In the genomic region with DNA sequence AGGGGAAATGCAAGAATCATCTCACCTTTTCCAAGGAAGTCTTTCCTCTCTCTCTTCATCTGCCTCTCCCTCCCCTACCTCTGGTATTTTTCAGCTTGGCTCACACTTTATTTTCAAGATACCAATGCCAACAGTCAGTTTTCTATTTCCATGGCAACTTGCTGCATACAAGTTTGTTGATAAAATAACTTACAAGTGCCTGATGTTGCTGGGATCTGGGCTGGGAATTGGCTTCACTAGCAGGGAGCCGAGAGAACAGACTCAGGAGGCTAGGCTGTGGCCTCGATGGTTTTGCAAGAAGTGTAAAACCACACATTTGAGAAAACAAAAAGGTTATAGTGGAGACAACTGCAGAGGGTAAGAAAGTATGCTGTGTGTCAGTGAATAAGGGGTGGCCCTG, we compare ENCODE assay signal across 18 mouse cellular contexts.
"Had no signal": no experiment of that assay in that cellular context is flagged by ENCODE, and none has a peak within 500 bp of the region (broad histone marks: within the 10 kb centered on the region; RNA-seq: fewer than 3 reads in every experiment).

No protein-coding gene starts in this region.

- H3K4me2 ChIP-seq: limb, embryonic 13.5 days; liver, embryonic 12.5 days; liver, embryonic 15.5 days; lung, embryonic 15.5 days; midbrain, embryonic 11.5 days had no signal

- H3K9me3 ChIP-seq: limb, embryonic 10.5 days; limb, embryonic 13.5 days; liver, embryonic 12.5 days; liver, embryonic 15.5 days; lung, embryonic 15.5 days had no signal

- H3K27ac ChIP-seq: limb, embryonic 10.5 days; limb, embryonic 13.5 days; liver, embryonic 12.5 days; liver, embryonic 15.5 days; lung, embryonic 15.5 days had no signal

- H3K27me3 ChIP-seq: limb, embryonic 13.5 days; liver, embryonic 12.5 days; liver, embryonic 15.5 days; lung, embryonic 15.5 days had no signal

- H3K4me1 ChIP-seq: limb, embryonic 10.5 days; limb, embryonic 13.5 days; liver, embryonic 12.5 days; liver, embryonic 15.5 days; lung, embryonic 15.5 days had no signal

- DNase-seq: kidney, adult 9 months; kidney, postnatal 14 days; kidney, postnatal 4 days; layer of hippocampus, postnatal 36 days; liver; lung, adult 18-20 months; lung, postnatal 14 days; lung, postnatal 4 days; midbrain, embryonic 14.5 days; thymus, adult 2 months; thymus, postnatal 14 days; thymus, postnatal 4 days had no signal

- H3K4me3 ChIP-seq: limb, embryonic 10.5 days; limb, embryonic 13.5 days; liver, embryonic 12.5 days; liver, embryonic 15.5 days; lung, embryonic 15.5 days had no signal

- ATAC-seq: liver, embryonic 12.5 days had no signal

- H3K36me3 ChIP-seq: limb, embryonic 10.5 days; limb, embryonic 13.5 days; liver, embryonic 12.5 days; liver, embryonic 15.5 days; lung, embryonic 15.5 days had no signal

- H3K9ac ChIP-seq: limb, embryonic 13.5 days; liver, embryonic 12.5 days; liver, embryonic 15.5 days; lung, embryonic 15.5 days had no signal
